Mouse (Mus musculus) liver, embryonic 14.5 days (tissue): ENCODE measurements at regions not wholly inside any gene's neighbourhood (a gene's known extent, or its start where the extent isn't known, plus 50 kb on each side); places are given as distances from the start of the nearest gene placed in this dataset.

Source experiments
- ATAC-seq: fragments of 200-750 bp; cut with Nextera tagmentation; 2 replicates; pipeline ENCODE4 v1.8.0; 2017; ENCODE audit warnings: moderate number of reproducible peaks, mild to moderate bottlenecking, moderate library complexity; ENCODE audit not compliant: insufficient read depth
- DNase-seq, 3 experiments: peaks; one replicate each; pipeline ENCODE4 v3.0.0-alpha.2; 2012 to 2013; ENCODE audit warnings: low read depth in 3 of 3, low spot score in 3 of 3
- H3K27ac ChIP-seq: fragments of 300-500 bp; sonication (generic); 2 replicates; pipeline ENCODE4 v1.5.1; 2014; ENCODE audit warnings: moderate library complexity, mild to moderate bottlenecking, control low read depth, inconsistent platforms
- H3K27me3 ChIP-seq: fragments of 300-500 bp; sonication (generic); 2 replicates; pipeline ENCODE4 v1.6.1; 2014; ENCODE audit warnings: mild to moderate bottlenecking, low read length, moderate library complexity; ENCODE audit not compliant: control insufficient read depth, insufficient read depth
- H3K36me3 ChIP-seq: fragments of 300-500 bp; sonication (generic); replicated peaks from 2 replicates; pipeline ENCODE4 v1.6.1; 2014; ENCODE audit warnings: low read depth; ENCODE audit not compliant: control insufficient read depth, insufficient read depth
- H3K4me1 ChIP-seq, 2 experiments: fragments of 200-500 bp in 1 of 2; fragments of 300-500 bp in 1 of 2; sonication (generic) in 1 of 2; replicated peaks; 2 replicates each; pipeline ENCODE4 v1.6.1; 2012 to 2014; ENCODE audit warnings: antibody characterized with exemption in 1 of 2, inconsistent platforms in 1 of 2, low read length in 1 of 2; ENCODE audit not compliant: control insufficient read depth in 2 of 2, insufficient read depth in 2 of 2
- H3K4me2 ChIP-seq: fragments of 300-500 bp; sonication (generic); 2 replicates; pipeline ENCODE4 v1.6.1; 2014; ENCODE audit warnings: low read depth, mild to moderate bottlenecking, control low read depth, moderate library complexity
- H3K4me3 ChIP-seq, 2 experiments: fragments of 200-500 bp in 1 of 2; fragments of 300-500 bp in 1 of 2; sonication (generic) in 1 of 2; 2 replicates each; pipeline ENCODE4 v1.5.1; 2012 to 2014; ENCODE audit warnings: low read depth in 2 of 2, low read length in 2 of 2, mild to moderate bottlenecking in 2 of 2, control low read depth in 1 of 2, inconsistent platforms in 1 of 2, moderate library complexity in 1 of 2; ENCODE audit not compliant: insufficient read depth in 1 of 2
- H3K9ac ChIP-seq: fragments of 300-500 bp; sonication (generic); replicated peaks from 2 replicates; pipeline ENCODE4 v1.6.1; 2014; ENCODE audit warnings: mild to moderate bottlenecking, control low read depth, moderate library complexity
- H3K9me3 ChIP-seq: fragments of 300-500 bp; sonication (generic); 2 replicates; pipeline ENCODE4 v1.6.1; 2016; ENCODE audit warnings: low read length, mixed read lengths; ENCODE audit not compliant: control insufficient read depth
- CTCF ChIP-seq: IDR thresholded peaks from 2 replicates; pipeline ENCODE4 v1.5.1; 2016; ENCODE audit warnings: antibody characterized with exemption, low read depth, control low read depth
- EP300 ChIP-seq: IDR thresholded peaks from 2 replicates; pipeline ENCODE4 v1.6.1; 2016; ENCODE audit warnings: antibody characterized with exemption, low read depth
- WGBS: fragments of 180-500 bp; shearing (Covaris S2); extraction: QIAGEN DNeasy Blood & Tissue Kit; methylation state at CpG from one replicate; pipeline ENCODE4 v1.1.7; 2014; ENCODE audit not compliant: insufficient replicate concordance; 5-methylcytosine and 5-hydroxymethylcytosine counted together

DNA sequence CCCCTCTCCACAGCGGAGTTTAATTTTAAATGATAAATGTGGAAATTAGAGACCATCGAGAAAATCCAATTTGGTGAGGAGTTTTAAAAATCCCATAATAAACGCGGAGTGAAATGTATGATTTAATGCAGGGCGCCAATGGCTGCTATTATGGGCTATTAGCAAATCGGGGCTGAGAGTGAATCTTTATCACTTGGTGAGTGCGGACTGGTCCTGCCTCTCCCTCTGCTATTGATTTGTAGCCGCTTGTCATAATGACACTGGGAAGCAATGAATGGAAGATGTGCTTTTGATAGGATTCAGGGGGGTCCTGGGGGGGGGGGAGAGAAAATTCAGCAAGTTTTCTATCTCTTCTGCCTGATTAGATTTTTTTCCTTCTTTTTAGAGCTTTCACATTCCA, 279.6 kb upstream of the Pmfbp1 start:
- Histone ChIP-seq H3K4me3 (no peak overlapping the region), H3K9me3 (no peaks in the 10 kb centered on the region), H3K27ac (no peak overlapping the region), H3K4me2 (no peak overlapping the region), H3K36me3 (no peaks in the 10 kb centered on the region), H3K4me1 (no peaks in the 10 kb centered on the region), H3K9ac (no peak overlapping the region), H3K27me3 (no peaks in the 10 kb centered on the region)
- ATAC-seq (no peak), DNase-seq (no peak)
- TF ChIP-seq CTCF (no peak), EP300 (no peak)
- 77% methylated on average over 8 of the region's 8 CpGs for WGBS

DNA sequence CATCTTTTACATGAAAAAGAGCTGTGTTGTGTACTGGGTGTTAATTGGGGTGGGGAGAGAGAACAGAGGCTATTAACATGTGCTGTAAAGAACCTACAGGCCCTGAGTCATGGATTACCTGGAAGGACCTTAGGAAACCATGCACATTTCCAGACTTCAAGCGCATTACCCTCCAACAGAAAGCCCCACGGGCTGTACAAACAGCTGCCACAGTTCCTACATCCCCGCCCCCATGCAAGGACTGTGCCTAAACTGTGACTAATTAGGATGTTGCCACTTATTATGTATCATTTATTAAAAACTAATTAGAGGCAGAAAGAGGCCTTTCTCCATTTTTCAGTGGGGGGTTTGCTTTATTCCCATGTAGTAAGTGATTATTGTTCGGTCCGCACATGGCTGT, 277.5 kb upstream of the Pmfbp1 start:
- Histone ChIP-seq H3K27ac (no peak overlapping the region), H3K9me3 (no peaks in the 10 kb centered on the region), H3K4me1 (no peaks in the 10 kb centered on the region), H3K9ac (no peak overlapping the region), H3K4me3 (no peak overlapping the region), H3K4me2 (no peak overlapping the region), H3K36me3 (no peaks in the 10 kb centered on the region), H3K27me3 (no peaks in the 10 kb centered on the region)
- ATAC-seq (no peak), DNase-seq (no peak)
- TF ChIP-seq CTCF (no peak), EP300 (no peak)
- 71% methylated on average over 5 of the region's 5 CpGs for WGBS

DNA sequence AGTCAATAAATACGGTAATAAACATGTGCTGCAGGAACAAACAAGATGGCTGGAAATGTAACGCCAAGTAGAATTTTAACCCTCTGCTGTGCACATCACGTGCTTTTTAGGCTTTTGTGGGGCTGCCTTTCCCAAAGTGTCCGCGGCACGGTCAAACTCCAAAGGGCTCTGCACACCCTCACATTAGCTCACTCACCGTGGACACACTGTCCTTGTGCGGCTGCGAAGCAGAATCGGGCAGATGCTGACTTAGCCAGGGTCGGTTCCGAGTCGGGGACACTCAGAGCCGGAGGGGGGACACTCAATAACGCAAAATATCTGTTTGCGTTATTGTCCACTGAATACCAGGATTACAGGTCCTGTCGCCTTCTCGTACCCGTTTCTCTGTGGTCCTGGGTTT, 276.5 kb upstream of the Pmfbp1 start:
- ATAC-seq (no peak), DNase-seq (no peak)
- no peak overlapping the region for H3K4me3 ChIP-seq
- H3K4me2 ChIP-seq = no peak overlapping the region
- no peaks in the 10 kb centered on the region for H3K9me3 ChIP-seq
- H3K4me1 ChIP-seq = no peaks in the 10 kb centered on the region
- no peak overlapping the region for H3K9ac ChIP-seq
- no peaks in the 10 kb centered on the region for H3K27me3 ChIP-seq
- H3K36me3 ChIP-seq = no peaks in the 10 kb centered on the region
- no peak overlapping the region for H3K27ac ChIP-seq
- 80% methylated on average over 19 of the region's 19 CpGs for WGBS
- TF ChIP-seq EP300 = no peak
- TF ChIP-seq CTCF = no peak

DNA sequence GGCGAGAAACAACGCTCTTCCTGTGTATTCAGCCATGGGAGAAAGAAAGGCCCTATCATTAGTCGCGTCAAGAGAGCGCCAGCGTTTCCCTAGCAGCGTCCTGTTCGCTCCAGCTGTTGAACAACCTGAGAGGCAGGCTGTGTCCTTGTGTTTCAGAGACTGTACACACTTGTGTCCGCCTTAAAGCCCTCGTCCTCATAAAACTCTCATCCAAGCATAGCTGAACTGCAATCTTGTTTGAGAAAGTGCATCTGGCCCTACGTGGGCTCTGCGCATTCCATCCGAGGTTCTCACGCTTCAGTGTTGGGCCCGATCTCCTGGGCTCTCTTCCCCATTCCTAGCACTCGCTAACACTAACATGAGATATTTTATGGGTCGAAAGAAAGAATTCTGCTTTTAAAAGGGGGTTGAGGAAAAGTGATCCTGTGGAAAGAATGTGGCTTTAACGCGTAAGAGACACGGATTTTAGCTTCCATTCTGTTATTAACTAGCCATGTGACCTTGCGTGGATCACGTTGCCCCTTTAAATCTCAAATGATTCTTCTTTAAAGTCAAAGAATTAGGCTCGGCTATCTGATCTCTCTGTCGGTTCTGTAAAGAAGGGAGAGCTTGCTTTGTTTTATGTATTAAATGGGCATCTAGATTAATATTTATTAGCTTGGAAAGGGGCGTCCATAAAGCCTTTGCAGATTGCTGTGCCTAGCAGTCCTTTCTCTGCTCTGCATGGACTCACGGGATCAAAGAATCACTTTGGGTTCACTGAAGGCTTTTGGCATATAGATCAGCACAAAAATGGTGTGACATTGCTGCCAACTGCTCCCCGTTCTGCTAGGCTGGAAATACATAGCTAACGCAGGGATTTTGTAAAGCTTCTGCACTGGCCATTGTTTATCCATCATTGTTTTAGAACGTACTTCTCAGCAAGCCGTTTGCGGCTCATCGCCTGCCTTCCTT, 261.3 kb upstream of the Pmfbp1 start:
- ATAC-seq = no peak

DNA sequence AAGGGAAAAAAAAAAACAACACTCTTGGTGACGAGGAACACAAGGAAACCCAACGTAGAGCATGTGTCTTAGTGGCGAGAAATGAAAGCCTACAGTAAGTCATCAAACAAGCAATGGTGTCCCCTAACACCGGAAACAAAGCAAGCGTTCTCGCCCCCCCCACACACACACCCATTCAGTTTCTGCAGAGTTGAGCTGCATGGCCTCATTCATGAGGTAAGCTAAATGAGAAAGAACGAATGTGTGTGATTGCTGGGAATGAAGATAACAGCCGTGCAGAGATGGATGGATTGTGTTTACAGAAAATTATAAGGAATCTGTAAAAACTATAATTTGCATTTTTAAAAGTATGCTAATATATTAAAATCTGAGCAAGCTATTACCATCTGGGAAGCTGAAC, 248.3 kb upstream of the Pmfbp1 start:
- Histone ChIP-seq H3K9me3 (no peaks in the 10 kb centered on the region), H3K27ac (no peak overlapping the region), H3K4me3 (no peak overlapping the region), H3K4me1 (no peaks in the 10 kb centered on the region), H3K27me3 (no peaks in the 10 kb centered on the region), H3K36me3 (no peaks in the 10 kb centered on the region), H3K4me2 (no peak overlapping the region), H3K9ac (no peak overlapping the region)
- no peak for DNase-seq
- WGBS = 65% methylated on average over 8 of the region's 8 CpGs
- no peak for ATAC-seq
- TF ChIP-seq CTCF (no peak), EP300 (no peak)

More for the DNA sequence above, 261.3 kb upstream of the Pmfbp1 start:
- no peaks in the 10 kb centered on the region for H3K9me3 ChIP-seq
- H3K27me3 ChIP-seq = no peaks in the 10 kb centered on the region
- H3K4me2 ChIP-seq = no peak overlapping the region
- no peak for DNase-seq
- no peaks in the 10 kb centered on the region for H3K36me3 ChIP-seq
- WGBS = 71% methylated on average over 32 of the region's 32 CpGs
- no peak overlapping the region for H3K4me3 ChIP-seq
- no peak overlapping the region for H3K9ac ChIP-seq
- H3K4me1 ChIP-seq = no peaks in the 10 kb centered on the region
- no peak for TF ChIP-seq CTCF
- no peak for TF ChIP-seq EP300
- H3K27ac ChIP-seq = no peak overlapping the region
